Mouse (Mus musculus) myocyte (in vitro differentiated cells): ENCODE measurements around the gene Col4a1. TPM values are rescaled to one million over a fixed set of nuclear protein-coding genes. Genes with fewer than 3 reads are reported as not detected.

ENCODE experiments used
- H3K27me3 ChIP-seq: one replicate; pipeline ENCODE4 v1.6.1; 2011; ENCODE audit not compliant: control insufficient read depth, insufficient read depth, insufficient read length
- H3K36me3 ChIP-seq: one replicate; pipeline ENCODE4 v1.6.1; 2011; ENCODE audit not compliant: control insufficient read depth, insufficient read depth
- H3K4me2 ChIP-seq: one replicate; pipeline ENCODE4 v1.6.1; 2011; ENCODE audit warnings: low read depth, control low read depth
- H3K4me3 ChIP-seq: one replicate; pipeline ENCODE4 v1.5.1; 2011; ENCODE audit warnings: mild to moderate bottlenecking, control low read depth, moderate library complexity
- H3K79me2 ChIP-seq: one replicate; pipeline ENCODE4 v1.6.1; 2011; ENCODE audit not compliant: control insufficient read depth, insufficient read depth
- H3ac ChIP-seq: one replicate; pipeline ENCODE4 v1.6.1; 2011; ENCODE audit not compliant: control insufficient read depth, insufficient read length
- CEBPB ChIP-seq: IDR thresholded peaks from 2 replicates; pipeline ENCODE4 v1.6.1; 2011; ENCODE audit warnings: mild to moderate bottlenecking, moderate library complexity; ENCODE audit not compliant: poor library complexity, insufficient read depth, severe bottlenecking
- E2F4 ChIP-seq: IDR thresholded peaks from one replicate; pipeline ENCODE4 v1.6.1; 2011; ENCODE audit warnings: mild to moderate bottlenecking, control low read depth, moderate library complexity; ENCODE audit not compliant: insufficient read depth
- MAX ChIP-seq: IDR thresholded peaks from one replicate; pipeline ENCODE4 v1.6.1; 2011; ENCODE audit warnings: low read depth, mild to moderate bottlenecking, control low read depth
- MYOD1 ChIP-seq, 3 experiments: IDR thresholded peaks; one replicate each; pipeline ENCODE4 v1.6.1; 2011; ENCODE audit warnings: control low read depth in 2 of 3, low read depth in 2 of 3, mild to moderate bottlenecking in 2 of 3, moderate library complexity in 1 of 3; ENCODE audit not compliant: insufficient read length in 2 of 3, control insufficient read depth in 1 of 3
- MYOG ChIP-seq, 3 experiments: IDR thresholded peaks; one replicate each; pipeline ENCODE4 v1.6.1; 2011; ENCODE audit warnings: control low read depth in 2 of 3, low read depth in 2 of 3, mild to moderate bottlenecking in 2 of 3; ENCODE audit not compliant: insufficient read length in 2 of 3, control insufficient read depth in 1 of 3, insufficient read depth in 1 of 3
- POLR2A ChIP-seq: IDR thresholded peaks from one replicate; pipeline ENCODE4 v1.6.1; 2011; ENCODE audit warnings: low read depth, mild to moderate bottlenecking, control low read depth, moderate library complexity; ENCODE audit not compliant: insufficient read length
- POLR2AphosphoS2 ChIP-seq: IDR thresholded peaks from one replicate; pipeline ENCODE4 v1.6.1; 2011; ENCODE audit warnings: low read depth, control low read depth; ENCODE audit not compliant: insufficient read length
- REST ChIP-seq: IDR thresholded peaks from one replicate; pipeline ENCODE4 v1.6.1; 2011; ENCODE audit warnings: mild to moderate bottlenecking, control low read depth, moderate library complexity; ENCODE audit not compliant: insufficient read depth, insufficient read length
- SRF ChIP-seq: IDR thresholded peaks from one replicate; pipeline ENCODE4 v1.6.1; 2011; ENCODE audit warnings: low read depth; ENCODE audit not compliant: control insufficient read depth, insufficient read length
- TCF12 ChIP-seq: IDR thresholded peaks from one replicate; pipeline ENCODE4 v1.6.1; 2011; ENCODE audit warnings: mild to moderate bottlenecking, control low read depth; ENCODE audit not compliant: poor library complexity, insufficient read depth, severe bottlenecking
- TCF3 ChIP-seq: IDR thresholded peaks from one replicate; pipeline ENCODE4 v1.6.1; 2011; ENCODE audit warnings: low read depth, control low read depth; ENCODE audit not compliant: insufficient read length
- USF1 ChIP-seq: IDR thresholded peaks from one replicate; pipeline ENCODE4 v1.6.1; 2011; ENCODE audit warnings: low read depth, mild to moderate bottlenecking, control low read depth, moderate library complexity
- polyA plus RNA-seq: library from polyadenylated mRNA; unstranded; fragments of >200 nt; fragmentation: generic; extraction: Trizol; gene quantifications from one replicate; pipeline ENCODE4 v1.2.1, GENCODE M21; 2012; ENCODE audit warnings: missing spikeins

The Col4a1 gene
- polyA plus RNA-seq, 1 experiment = 34.8 TPM

DNA sequence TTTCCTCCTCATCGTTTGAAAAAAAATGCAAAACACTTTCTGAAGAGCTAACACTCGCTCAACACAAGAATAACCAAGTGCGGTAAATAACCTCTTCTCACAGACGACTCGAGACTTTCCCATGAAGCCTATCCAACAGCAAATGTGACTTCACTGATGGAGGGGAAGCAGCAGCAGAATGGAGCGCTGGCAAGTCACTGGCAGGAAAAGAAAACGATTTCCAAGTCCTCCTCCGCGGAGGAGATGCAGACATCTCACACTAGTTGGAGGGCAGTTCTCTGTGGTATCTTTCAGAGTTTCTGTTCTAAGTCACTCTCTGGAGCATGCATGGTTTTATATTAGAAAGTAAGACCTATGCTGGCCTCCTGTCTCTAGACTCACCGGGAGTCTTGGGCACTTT lies 59.6 kb downstream of the Col4a1 start:
- H3K4me2 ChIP-seq = no peak overlapping the region
- no peaks in the 10 kb centered on the region for H3K79me2 ChIP-seq
- H3ac ChIP-seq = no peak overlapping the region
- no peaks in the 10 kb centered on the region for H3K27me3 ChIP-seq
- no peak overlapping the region for H3K4me3 ChIP-seq
- H3K36me3 ChIP-seq = no peaks in the 10 kb centered on the region
- TF ChIP-seq MYOG (IDR thresholded peaks at IDR 0.05; ENCODE audit: control insufficient read depth in 1 of 3, insufficient read depth in 1 of 3, insufficient read length in 2 of 3, low read depth in 2 of 3) = no peak

DNA sequence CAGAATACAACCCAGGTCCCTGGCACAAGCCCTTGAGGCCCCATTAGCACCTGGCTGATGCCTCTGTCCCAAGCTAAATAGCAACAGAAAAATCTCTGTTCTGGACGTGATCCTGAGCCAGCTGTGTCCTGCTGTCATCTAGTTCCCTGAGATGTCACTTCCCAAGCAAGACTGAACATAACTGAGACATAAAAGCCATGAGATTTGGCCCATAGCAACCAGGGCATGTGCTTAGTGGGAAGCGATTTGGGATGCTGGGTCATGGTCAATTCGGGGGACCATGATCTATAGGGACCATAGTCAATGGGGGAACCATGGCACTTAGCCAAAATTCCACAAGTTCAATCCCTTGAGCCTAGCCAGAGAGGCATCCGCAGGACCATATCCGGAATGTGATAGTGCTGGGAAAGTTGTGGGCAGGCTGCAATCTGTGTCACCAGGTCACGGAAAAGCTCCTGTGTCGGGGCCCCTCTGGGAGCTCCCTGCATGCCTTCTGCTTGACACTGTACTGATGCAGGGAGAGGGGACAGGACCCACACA lies 60.3 kb downstream of the Col4a1 start:
- no peaks in the 10 kb centered on the region for H3K27me3 ChIP-seq
- no peak overlapping the region for H3K4me2 ChIP-seq
- no peaks in the 10 kb centered on the region for H3K79me2 ChIP-seq
- no peak overlapping the region for H3ac ChIP-seq
- no peak overlapping the region for H3K4me3 ChIP-seq
- H3K36me3 ChIP-seq = no peaks in the 10 kb centered on the region
- TF ChIP-seq TCF12 = no peak
- no peak for TF ChIP-seq POLR2AphosphoS2
- TF ChIP-seq USF1 = no peak
- no peak for TF ChIP-seq MYOD1 (IDR thresholded peaks at IDR 0.05; ENCODE audit: control insufficient read depth in 1 of 3, insufficient read length in 2 of 3, low read depth in 2 of 3)
- TF ChIP-seq E2F4 = no peak
- no peak for TF ChIP-seq SRF
- TF ChIP-seq MAX = no peak
- no peak for TF ChIP-seq MYOG (IDR thresholded peaks at IDR 0.05; ENCODE audit: control insufficient read depth in 1 of 3, insufficient read depth in 1 of 3, insufficient read length in 2 of 3, low read depth in 2 of 3)
- TF ChIP-seq CEBPB = no peak
- TF ChIP-seq REST = no peak

DNA sequence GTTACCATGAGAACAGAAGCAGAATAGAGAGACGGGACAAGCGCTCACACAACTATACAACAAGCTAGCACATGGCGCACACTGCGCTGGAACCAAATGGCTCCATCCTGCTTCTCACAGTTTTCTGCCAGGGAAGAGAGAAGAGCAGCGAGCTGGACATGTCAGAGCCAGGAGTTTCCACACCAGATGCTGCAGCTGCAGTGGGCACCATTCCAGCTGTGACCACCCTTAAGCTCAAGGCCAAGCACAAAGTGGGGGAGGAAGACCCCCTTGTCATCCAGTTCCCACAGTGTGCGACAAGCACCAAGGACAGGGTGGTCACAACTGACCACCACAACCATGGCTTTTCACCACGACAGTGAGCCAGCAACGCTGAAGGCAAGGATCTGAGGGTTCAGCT lies 62.5 kb downstream of the Col4a1 start:
- Histone ChIP-seq H3K79me2 (no peaks in the 10 kb centered on the region), H3ac (no peak overlapping the region), H3K4me2 (no peak overlapping the region), H3K36me3 (no peaks in the 10 kb centered on the region), H3K27me3 (no peaks in the 10 kb centered on the region), H3K4me3 (no peak overlapping the region)
- TF ChIP-seq TCF12 = no peak
- TF ChIP-seq CEBPB = no peak
- no peak for TF ChIP-seq MYOD1 (IDR thresholded peaks at IDR 0.05; ENCODE audit: control insufficient read depth in 1 of 3, insufficient read length in 2 of 3, low read depth in 2 of 3)
- no peak for TF ChIP-seq REST
- TF ChIP-seq MYOG (IDR thresholded peaks at IDR 0.05; ENCODE audit: control insufficient read depth in 1 of 3, insufficient read depth in 1 of 3, insufficient read length in 2 of 3, low read depth in 2 of 3) = no peak
- no peak for TF ChIP-seq POLR2A
- TF ChIP-seq SRF = no peak
- TF ChIP-seq POLR2AphosphoS2 = no peak
- TF ChIP-seq TCF3 = no peak
- no peak for TF ChIP-seq MAX
- TF ChIP-seq USF1 = no peak
- TF ChIP-seq E2F4 = no peak

DNA sequence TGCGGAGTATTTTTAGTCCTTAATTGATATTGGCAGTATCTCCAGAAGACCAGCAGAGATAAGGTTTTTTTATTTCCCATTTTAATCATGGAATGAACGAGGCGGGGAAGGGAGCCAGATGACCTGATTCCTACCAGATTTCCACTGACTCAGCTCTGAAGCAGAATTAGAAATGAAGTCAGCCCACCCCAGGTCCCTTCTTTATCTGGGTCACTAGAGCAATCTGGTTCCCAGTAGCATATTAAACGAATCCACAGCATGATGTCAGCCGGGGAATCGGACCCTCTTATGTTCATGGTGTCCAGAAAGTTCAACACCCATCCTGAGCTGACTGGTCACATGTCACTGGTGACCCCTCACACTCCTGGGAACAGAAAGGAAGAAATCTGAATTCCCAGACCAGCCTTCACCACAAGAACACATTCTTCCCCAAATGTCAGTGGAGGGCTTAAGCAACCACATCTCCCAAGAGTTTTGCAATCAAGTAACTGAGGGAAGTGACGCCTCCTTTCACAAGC lies 63.0 kb downstream of the Col4a1 start:
- Histone ChIP-seq H3K79me2 (no peaks in the 10 kb centered on the region), H3K4me2 (no peak overlapping the region), H3ac (no peak overlapping the region), H3K4me3 (no peak overlapping the region), H3K36me3 (no peaks in the 10 kb centered on the region), H3K27me3 (no peaks in the 10 kb centered on the region)
- TF ChIP-seq TCF3 = no peak
- TF ChIP-seq SRF = no peak
- no peak for TF ChIP-seq MYOD1 (IDR thresholded peaks at IDR 0.05; ENCODE audit: control insufficient read depth in 1 of 3, insufficient read length in 2 of 3, low read depth in 2 of 3)
- no peak for TF ChIP-seq MAX
- TF ChIP-seq E2F4 = no peak
- no peak for TF ChIP-seq POLR2A
- TF ChIP-seq REST = no peak

DNA sequence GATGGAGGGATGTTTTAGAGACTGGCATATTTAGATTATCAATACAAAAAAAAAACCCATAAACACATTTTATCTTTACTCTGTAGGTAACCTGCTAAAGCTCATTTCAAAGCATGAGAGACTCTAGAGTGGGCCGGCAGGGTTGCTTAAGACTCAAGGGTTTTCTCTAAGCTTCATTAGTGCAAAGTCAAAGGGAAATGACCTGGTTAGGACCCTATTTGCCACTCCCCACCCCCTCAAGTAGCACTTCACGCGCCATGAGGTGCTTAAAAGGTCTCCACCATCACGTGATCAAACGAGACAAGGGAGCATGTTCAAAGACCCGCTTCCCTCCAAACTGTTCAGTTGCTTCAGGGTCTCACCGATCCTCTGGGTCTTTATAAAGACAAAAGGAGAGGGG lies 63.9 kb downstream of the Col4a1 start:
- H3K4me3 ChIP-seq = no peak overlapping the region
- H3K27me3 ChIP-seq = no peaks in the 10 kb centered on the region
- H3K79me2 ChIP-seq = no peaks in the 10 kb centered on the region
- H3ac ChIP-seq = no peak overlapping the region
- TF ChIP-seq MYOG (IDR thresholded peaks at IDR 0.05; ENCODE audit: control insufficient read depth in 1 of 3, insufficient read depth in 1 of 3, insufficient read length in 2 of 3, low read depth in 2 of 3) (no peak), MAX (no peak), TCF12 (no peak), REST (no peak), MYOD1 (IDR thresholded peaks at IDR 0.05; ENCODE audit: control insufficient read depth in 1 of 3, insufficient read length in 2 of 3, low read depth in 2 of 3) (no peak)
- H3K4me2 ChIP-seq = no peak overlapping the region
- no peaks in the 10 kb centered on the region for H3K36me3 ChIP-seq
